Mouse (Mus musculus) myocyte (in vitro differentiated cells): ENCODE measurements around the gene Gga3. TPM values are rescaled to one million over a fixed set of nuclear protein-coding genes. Genes with fewer than 3 reads are reported as not detected.

Experiments
- H3K27me3 ChIP-seq: one replicate; pipeline ENCODE4 v1.6.1; 2011; ENCODE audit not compliant: control insufficient read depth, insufficient read depth, insufficient read length
- H3K36me3 ChIP-seq: one replicate; pipeline ENCODE4 v1.6.1; 2011; ENCODE audit not compliant: control insufficient read depth, insufficient read depth
- H3K4me2 ChIP-seq: one replicate; pipeline ENCODE4 v1.6.1; 2011; ENCODE audit warnings: low read depth, control low read depth
- H3K4me3 ChIP-seq: one replicate; pipeline ENCODE4 v1.5.1; 2011; ENCODE audit warnings: mild to moderate bottlenecking, control low read depth, moderate library complexity
- H3K79me2 ChIP-seq: one replicate; pipeline ENCODE4 v1.6.1; 2011; ENCODE audit not compliant: control insufficient read depth, insufficient read depth
- H3ac ChIP-seq: one replicate; pipeline ENCODE4 v1.6.1; 2011; ENCODE audit not compliant: control insufficient read depth, insufficient read length
- CEBPB ChIP-seq: IDR thresholded peaks from 2 replicates; pipeline ENCODE4 v1.6.1; 2011; ENCODE audit warnings: mild to moderate bottlenecking, moderate library complexity; ENCODE audit not compliant: poor library complexity, insufficient read depth, severe bottlenecking
- E2F4 ChIP-seq: IDR thresholded peaks from one replicate; pipeline ENCODE4 v1.6.1; 2011; ENCODE audit warnings: mild to moderate bottlenecking, control low read depth, moderate library complexity; ENCODE audit not compliant: insufficient read depth
- MAX ChIP-seq: IDR thresholded peaks from one replicate; pipeline ENCODE4 v1.6.1; 2011; ENCODE audit warnings: low read depth, mild to moderate bottlenecking, control low read depth
- MYOD1 ChIP-seq, 3 experiments: IDR thresholded peaks; one replicate each; pipeline ENCODE4 v1.6.1; 2011; ENCODE audit warnings: control low read depth in 2 of 3, low read depth in 2 of 3, mild to moderate bottlenecking in 2 of 3, moderate library complexity in 1 of 3; ENCODE audit not compliant: insufficient read length in 2 of 3, control insufficient read depth in 1 of 3
- MYOG ChIP-seq, 3 experiments: IDR thresholded peaks; one replicate each; pipeline ENCODE4 v1.6.1; 2011; ENCODE audit warnings: control low read depth in 2 of 3, low read depth in 2 of 3, mild to moderate bottlenecking in 2 of 3; ENCODE audit not compliant: insufficient read length in 2 of 3, control insufficient read depth in 1 of 3, insufficient read depth in 1 of 3
- POLR2A ChIP-seq: IDR thresholded peaks from one replicate; pipeline ENCODE4 v1.6.1; 2011; ENCODE audit warnings: low read depth, mild to moderate bottlenecking, control low read depth, moderate library complexity; ENCODE audit not compliant: insufficient read length
- POLR2AphosphoS2 ChIP-seq: IDR thresholded peaks from one replicate; pipeline ENCODE4 v1.6.1; 2011; ENCODE audit warnings: low read depth, control low read depth; ENCODE audit not compliant: insufficient read length
- REST ChIP-seq: IDR thresholded peaks from one replicate; pipeline ENCODE4 v1.6.1; 2011; ENCODE audit warnings: mild to moderate bottlenecking, control low read depth, moderate library complexity; ENCODE audit not compliant: insufficient read depth, insufficient read length
- SRF ChIP-seq: IDR thresholded peaks from one replicate; pipeline ENCODE4 v1.6.1; 2011; ENCODE audit warnings: low read depth; ENCODE audit not compliant: control insufficient read depth, insufficient read length
- TCF12 ChIP-seq: IDR thresholded peaks from one replicate; pipeline ENCODE4 v1.6.1; 2011; ENCODE audit warnings: mild to moderate bottlenecking, control low read depth; ENCODE audit not compliant: poor library complexity, insufficient read depth, severe bottlenecking
- TCF3 ChIP-seq: IDR thresholded peaks from one replicate; pipeline ENCODE4 v1.6.1; 2011; ENCODE audit warnings: low read depth, control low read depth; ENCODE audit not compliant: insufficient read length
- USF1 ChIP-seq: IDR thresholded peaks from one replicate; pipeline ENCODE4 v1.6.1; 2011; ENCODE audit warnings: low read depth, mild to moderate bottlenecking, control low read depth, moderate library complexity
- polyA plus RNA-seq: library from polyadenylated mRNA; unstranded; fragments of >200 nt; fragmentation: generic; extraction: Trizol; gene quantifications from one replicate; pipeline ENCODE4 v1.2.1, GENCODE M21; 2012; ENCODE audit warnings: missing spikeins

Gene Gga3
- polyA plus RNA-seq, 1 experiment: 16.4 TPM

DNA sequence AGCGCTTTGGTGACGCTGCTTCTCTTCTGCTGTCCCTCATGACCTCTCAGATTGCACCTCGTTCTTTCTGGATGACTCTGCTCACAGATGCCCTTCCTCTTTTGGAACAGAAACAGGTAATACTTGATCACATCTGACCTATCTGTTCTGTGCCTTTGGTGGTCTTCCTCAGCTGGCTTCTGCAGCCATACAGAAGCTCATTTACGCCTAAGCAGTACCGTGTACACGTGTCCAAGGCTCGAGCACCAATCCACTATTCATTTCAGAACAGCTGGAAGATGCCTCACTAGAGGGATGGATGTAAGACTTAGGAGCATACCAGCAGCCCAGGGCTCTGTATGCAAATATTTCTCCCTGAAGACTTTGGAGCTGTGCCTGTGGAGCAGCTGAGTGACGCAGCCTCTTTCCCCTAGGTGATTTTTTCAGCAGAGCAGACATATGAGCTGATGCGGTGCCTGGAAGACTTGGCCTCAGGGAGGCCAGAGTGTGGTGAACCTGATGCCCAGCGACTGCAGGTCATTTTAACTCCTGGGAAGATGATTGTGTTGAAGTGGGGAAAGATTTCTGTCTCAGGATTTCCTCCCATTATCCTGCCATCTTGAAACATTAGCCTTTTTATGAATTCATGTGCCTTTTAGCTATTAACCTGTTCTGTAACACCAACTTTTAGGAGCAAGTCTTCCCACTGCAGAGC lies 20.8 kb downstream of the Gga3 start:
- H3K4me3 ChIP-seq: no peak overlapping the region
- H3K4me2 ChIP-seq: no peak overlapping the region
- H3K27me3 ChIP-seq: no peaks in the 10 kb centered on the region
- no peaks in the 10 kb centered on the region for H3K79me2 ChIP-seq
- peaks cover 53% of the 10 kb centered on the region for H3K36me3 ChIP-seq
- H3ac ChIP-seq: no peak overlapping the region
- no peak for TF ChIP-seq MYOG (IDR thresholded peaks at IDR 0.05; ENCODE audit: control insufficient read depth in 1 of 3, insufficient read depth in 1 of 3, insufficient read length in 2 of 3, low read depth in 2 of 3)
- peak; percentile 18 for TF ChIP-seq POLR2A

- H3K4me3 ChIP-seq: no peak overlapping the region
- peaks cover 28% of the 10 kb centered on the region for H3K36me3 ChIP-seq
- H3ac ChIP-seq: no peak overlapping the region
- H3K79me2 ChIP-seq: no peaks in the 10 kb centered on the region
- no peak for TF ChIP-seq MYOD1 (IDR thresholded peaks at IDR 0.05; ENCODE audit: control insufficient read depth in 1 of 3, insufficient read length in 2 of 3, low read depth in 2 of 3)
- no peak for TF ChIP-seq CEBPB
- no peak for TF ChIP-seq USF1
- TF ChIP-seq POLR2AphosphoS2: no peak
- no peak for TF ChIP-seq SRF
- no peak for TF ChIP-seq POLR2A
- TF ChIP-seq REST: no peak
- no peak for TF ChIP-seq MYOG (IDR thresholded peaks at IDR 0.05; ENCODE audit: control insufficient read depth in 1 of 3, insufficient read depth in 1 of 3, insufficient read length in 2 of 3, low read depth in 2 of 3)
- TF ChIP-seq TCF12: no peak
- TF ChIP-seq MAX: no peak
- TF ChIP-seq E2F4: no peak
- TF ChIP-seq TCF3: no peak
- H3K27me3 ChIP-seq: no peaks in the 10 kb centered on the region
- H3K4me2 ChIP-seq: no peak overlapping the region
Measured at GRCm38 (mm10) chr11:115579080-115579479, 24.8 kb downstream of the Gga3 start.

GRCm38 (mm10) chr11:115564961-115565360 lies 38.9 kb downstream of the Gga3 start:
- H3ac ChIP-seq: peak overlapping the region; percentile 5
- no peak for TF ChIP-seq E2F4
- no peak for TF ChIP-seq MYOG (IDR thresholded peaks at IDR 0.05; ENCODE audit: control insufficient read depth in 1 of 3, insufficient read depth in 1 of 3, insufficient read length in 2 of 3, low read depth in 2 of 3)
- no peak for TF ChIP-seq MYOD1 (IDR thresholded peaks at IDR 0.05; ENCODE audit: control insufficient read depth in 1 of 3, insufficient read length in 2 of 3, low read depth in 2 of 3)
- no peak for TF ChIP-seq TCF3
- TF ChIP-seq POLR2AphosphoS2: no peak
- no peak for TF ChIP-seq SRF
- TF ChIP-seq REST: no peak
- TF ChIP-seq USF1: no peak
- no peak for TF ChIP-seq TCF12
- peaks cover 25% of the 10 kb centered on the region for H3K79me2 ChIP-seq
- no peaks in the 10 kb centered on the region for H3K27me3 ChIP-seq
- peaks cover 6% of the 10 kb centered on the region for H3K36me3 ChIP-seq
- H3K4me2 ChIP-seq: peak overlapping the region; percentile 74
- H3K4me3 ChIP-seq: peak overlapping the region; percentile 69

DNA sequence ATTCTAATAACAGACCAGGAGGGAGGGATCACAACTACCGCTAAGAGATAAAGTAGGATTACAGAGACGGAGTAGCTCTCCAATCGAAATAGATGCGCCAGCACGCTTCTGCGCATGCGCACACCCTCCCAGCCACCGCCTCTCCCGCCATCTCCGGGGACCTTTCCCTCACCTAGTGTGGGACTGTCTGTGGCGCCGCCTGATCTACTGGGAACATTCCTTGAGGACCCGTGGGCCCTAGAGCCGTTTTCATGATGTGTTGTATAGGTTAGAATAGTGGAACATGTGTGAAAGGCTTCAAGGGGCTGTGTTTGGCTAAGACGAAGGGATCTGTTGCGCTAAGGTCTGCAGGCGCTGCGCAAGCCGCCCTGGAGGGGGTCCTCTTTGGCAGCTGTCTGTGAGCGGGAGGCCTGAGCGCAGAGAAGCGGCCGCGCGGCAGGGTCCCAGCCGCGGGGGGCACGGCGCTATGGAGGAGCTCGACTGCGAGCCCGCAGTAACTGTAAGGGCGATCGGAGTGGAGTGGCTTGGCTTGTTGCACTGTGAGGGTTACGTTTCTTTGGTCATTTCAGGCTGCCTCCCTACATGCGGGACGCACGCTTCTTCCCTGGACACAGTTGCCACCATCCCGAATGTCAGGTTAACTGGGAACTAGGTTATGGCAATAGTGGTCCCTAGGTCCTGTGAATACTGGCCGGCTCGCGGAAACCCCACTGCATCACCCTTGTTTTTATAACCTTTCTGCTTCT lies 39.6 kb downstream of the Gga3 start, which contains the start of gene Nup85:
Nup85 (plus strand) TSS at position 371 of the 746 bp plus-strand sequence.
- TF ChIP-seq E2F4 (peak; percentile 92), CEBPB (no peak), MAX (peak; percentile 100), POLR2A (peak; percentile 79), MYOD1 (IDR thresholded peaks at IDR 0.05; ENCODE audit: control insufficient read depth in 1 of 3, insufficient read length in 2 of 3, low read depth in 2 of 3) (peak in 1 of 3 experiments; percentile 68), USF1 (no peak), TCF3 (no peak), REST (no peak), POLR2AphosphoS2 (peak; percentile 77), TCF12 (no peak), MYOG (IDR thresholded peaks at IDR 0.05; ENCODE audit: control insufficient read depth in 1 of 3, insufficient read depth in 1 of 3, insufficient read length in 2 of 3, low read depth in 2 of 3) (peak; percentile 53 to 91 (median 78)), SRF (peak; percentile 46)
- Histone ChIP-seq H3ac (peak within 1 kb of the TSS; percentile 5), H3K79me2 (peaks cover 25% of the 10 kb centered on the region), H3K27me3 (no peaks in the 10 kb centered on the region), H3K4me3 (peak within 1 kb of the TSS; percentile 69), H3K36me3 (peaks cover 3% of the 10 kb centered on the region), H3K4me2 (peak within 1 kb of the TSS; percentile 89)

GRCm38 (mm10) chr11:115563406-115563805 lies 40.4 kb downstream of the Gga3 start:
- no peak for TF ChIP-seq REST
- H3ac ChIP-seq: no peak overlapping the region
- H3K27me3 ChIP-seq: no peaks in the 10 kb centered on the region
- peak overlapping the region; percentile 69 for H3K4me3 ChIP-seq
- peak overlapping the region; percentile 89 for H3K4me2 ChIP-seq
- H3K79me2 ChIP-seq: peaks cover 25% of the 10 kb centered on the region
- H3K36me3 ChIP-seq: peaks cover 3% of the 10 kb centered on the region
